Mouse (Mus musculus) erythroblast, embryonic 14.5 days (primary cell): ENCODE measurements around the gene Zfp821.

Source experiments
- GATA1 ChIP-seq: IDR thresholded peaks from 2 replicates; pipeline ENCODE4 v1.6.1; 2012; ENCODE audit warnings: low read length, inconsistent platforms, mixed read lengths
- TAL1 ChIP-seq: IDR thresholded peaks from 3 replicates; pipeline ENCODE4 v1.6.1; 2012; ENCODE audit warnings: low read length, inconsistent platforms, mixed read lengths

DNA sequence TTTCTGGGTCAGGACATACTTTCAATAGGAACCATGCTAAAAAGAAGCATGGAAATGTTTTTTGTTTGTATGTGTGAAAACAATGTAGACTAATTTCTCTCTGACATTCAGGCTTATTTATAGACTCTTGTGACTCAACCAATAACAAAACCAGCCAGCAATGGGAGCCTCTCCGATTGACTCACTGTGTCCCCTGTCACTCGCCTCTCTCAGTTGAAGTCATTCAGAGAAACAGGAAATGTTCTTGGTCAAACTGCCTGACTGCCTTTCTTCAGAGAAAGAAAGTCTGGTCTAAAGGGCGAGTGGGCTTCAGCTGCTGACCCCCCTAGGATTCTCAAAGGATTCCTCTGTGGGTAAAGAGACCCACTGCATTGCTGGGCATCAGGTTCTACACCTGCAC, 67.8 kb downstream of the Zfp821 start:
- no peak for TF ChIP-seq GATA1
- no peak for TF ChIP-seq TAL1
